Mouse (Mus musculus) hindbrain, embryonic 16.5 days (tissue): ENCODE measurements around the gene Ang2. TPM values are rescaled to one million over a fixed set of nuclear protein-coding genes. Genes with fewer than 3 reads are reported as not detected.
"Not testable (repeated sequence)": the region's sequence is repeated elsewhere in the genome, so short reads cannot be mapped to it uniquely, and the experiment has no call there.

Source experiments
- ATAC-seq: fragments of 200-750 bp; cut with Nextera tagmentation; 2 replicates; pipeline ENCODE4 v1.8.0; 2017; ENCODE audit warnings: moderate TSS enrichment, moderate library complexity
- H3K27ac ChIP-seq: fragments of 300-500 bp; sonication (generic); 2 replicates; pipeline ENCODE4 v1.5.1; 2014; ENCODE audit warnings: low read depth, mild to moderate bottlenecking, control low read depth, low read length, moderate library complexity
- H3K27me3 ChIP-seq: fragments of 300-500 bp; sonication (generic); replicated peaks from 2 replicates; pipeline ENCODE4 v1.6.1; 2014; ENCODE audit warnings: low read length; ENCODE audit not compliant: control insufficient read depth, insufficient read depth
- H3K36me3 ChIP-seq: fragments of 300-500 bp; sonication (generic); 2 replicates; pipeline ENCODE4 v1.6.1; 2014; ENCODE audit warnings: mild to moderate bottlenecking, low read length, moderate library complexity, mixed read lengths; ENCODE audit not compliant: control insufficient read depth, insufficient read depth
- H3K4me1 ChIP-seq: fragments of 300-500 bp; sonication (generic); 2 replicates; pipeline ENCODE4 v1.6.1; 2014; ENCODE audit warnings: low read depth, low read length; ENCODE audit not compliant: control insufficient read depth, insufficient read depth
- H3K4me2 ChIP-seq: fragments of 300-500 bp; sonication (generic); 2 replicates; pipeline ENCODE4 v1.6.1; 2014; ENCODE audit warnings: mild to moderate bottlenecking, low read length, control low read depth, moderate library complexity
- H3K4me3 ChIP-seq: fragments of 300-500 bp; sonication (generic); 2 replicates; pipeline ENCODE4 v1.5.1; 2014; ENCODE audit warnings: mild to moderate bottlenecking, low read length, control low read depth, moderate library complexity
- H3K9ac ChIP-seq: fragments of 300-500 bp; sonication (generic); 2 replicates; pipeline ENCODE4 v1.6.1; 2014; ENCODE audit warnings: low read depth, mild to moderate bottlenecking, control low read depth, low read length, moderate library complexity
- H3K9me3 ChIP-seq: fragments of 300-500 bp; sonication (generic); 2 replicates; pipeline ENCODE4 v1.6.1; 2014; ENCODE audit warnings: mild to moderate bottlenecking, low read length, moderate library complexity; ENCODE audit not compliant: control insufficient read depth
- WGBS: fragments of 180-500 bp; shearing (Covaris S2); extraction: QIAGEN DNeasy Blood & Tissue Kit; methylation state at CpG from one replicate; pipeline ENCODE4 v1.1.7; 2014; 5-methylcytosine and 5-hydroxymethylcytosine counted together
- polyA plus RNA-seq: library from polyadenylated mRNA; unstranded; fragments of >200 nt; fragmentation: Nextera tagmentation; extraction: Ambion mirVana; gene quantifications from 2 replicates; pipeline ENCODE4 v1.2.1, GENCODE M21; 2015

Ang2 gene
- not detected in 2 replicates for polyA plus RNA-seq

GRCm38 (mm10) chr14:51199098-51200023 is at the start of gene Ang2:
Gene Ang2 (minus strand): TSS chr14:51199148.
- Histone ChIP-seq H3K36me3 (no peaks in the 10 kb centered on the region), H3K4me1 (no peaks in the 10 kb centered on the region), H3K27me3 (no peaks in the 10 kb centered on the region), H3K9me3 (no peaks in the 10 kb centered on the region), H3K4me3 (no peak within 1 kb of the TSS), H3K9ac (no peak within 1 kb of the TSS), H3K27ac (no peak within 1 kb of the TSS), H3K4me2 (no peak within 1 kb of the TSS)
- no peak for ATAC-seq
- 88% methylated on average over 5 of the region's 5 CpGs for WGBS

- H3K27me3 ChIP-seq, result no peaks in the 10 kb centered on the region
- no peaks in the 10 kb centered on the region for H3K36me3 ChIP-seq
- no peak overlapping the region for H3K4me3 ChIP-seq
- H3K4me1 ChIP-seq, result no peaks in the 10 kb centered on the region
- no peak for ATAC-seq
- H3K9me3 ChIP-seq, result no peaks in the 10 kb centered on the region
- H3K4me2 ChIP-seq, result no peak overlapping the region
- no peak overlapping the region for H3K27ac ChIP-seq
- WGBS, result 86% methylated on average over 1 of the region's 1 CpGs
- no peak overlapping the region for H3K9ac ChIP-seq
Observed at GRCm38 (mm10) chr14:51247736-51248135, 48.8 kb upstream of the Ang2 start.

GRCm38 (mm10) chr14:51240899-51241298 is 42.0 kb upstream of the Ang2 start:
- Histone ChIP-seq H3K36me3 (no peaks in the 10 kb centered on the region), H3K4me3 (no peak overlapping the region), H3K4me1 (no peaks in the 10 kb centered on the region), H3K27me3 (no peaks in the 10 kb centered on the region), H3K27ac (no peak overlapping the region), H3K4me2 (no peak overlapping the region), H3K9ac (no peak overlapping the region), H3K9me3 (no peaks in the 10 kb centered on the region)
- no peak for ATAC-seq

- not testable (repeated sequence) for H3K4me3 ChIP-seq, H3K4me1 ChIP-seq, H3K9me3 ChIP-seq, H3K4me2 ChIP-seq, H3K27me3 ChIP-seq, ATAC-seq, H3K36me3 ChIP-seq, H3K9ac ChIP-seq, H3K27ac ChIP-seq
- WGBS, result 71% methylated on average over 1 of the region's 1 CpGs
Observed at GRCm38 (mm10) chr14:51237488-51237887, 38.5 kb upstream of the Ang2 start.

GRCm38 (mm10) chr14:51229657-51230056 is 30.7 kb upstream of the Ang2 start:
- WGBS, result 59% methylated on average over 4 of the region's 4 CpGs
- not testable (repeated sequence) for ATAC-seq

GRCm38 (mm10) chr14:51220075-51220474 is 21.1 kb upstream of the Ang2 start:
- not testable (repeated sequence) for H3K4me3 ChIP-seq, H3K9me3 ChIP-seq, ATAC-seq, H3K36me3 ChIP-seq, H3K9ac ChIP-seq, H3K27ac ChIP-seq, H3K4me1 ChIP-seq, H3K27me3 ChIP-seq, H3K4me2 ChIP-seq
- WGBS, result 88% methylated on average over 3 of the region's 3 CpGs

More at GRCm38 (mm10) chr14:51229657-51230056, 30.7 kb upstream of the Ang2 start:
- H3K27ac ChIP-seq, H3K4me1 ChIP-seq, H3K9ac ChIP-seq, H3K36me3 ChIP-seq, H3K4me2 ChIP-seq, H3K27me3 ChIP-seq, H3K9me3 ChIP-seq, H3K4me3 ChIP-seq: not testable (repeated sequence)

- no peaks in the 10 kb centered on the region for H3K36me3 ChIP-seq
- no peaks in the 10 kb centered on the region for H3K27me3 ChIP-seq
- H3K27ac ChIP-seq, result no peak within 1 kb of the TSS
- no peak within 1 kb of the TSS for H3K9ac ChIP-seq
- no peak within 1 kb of the TSS for H3K4me2 ChIP-seq
- no peak for ATAC-seq
- H3K4me1 ChIP-seq, result no peaks in the 10 kb centered on the region
- no peak within 1 kb of the TSS for H3K4me3 ChIP-seq
- WGBS, result 89% methylated on average over 2 of the region's 2 CpGs
- H3K9me3 ChIP-seq, result no peaks in the 10 kb centered on the region
Observed at GRCm38 (mm10) chr14:51203115-51203514, 4.2 kb upstream of the Ang2 start, which contains the start of gene Ear14. Gene Ear14 (plus strand): TSS chr14:51203391.

GRCm38 (mm10) chr14:51200466-51200865 is 1.5 kb upstream of the Ang2 start:
- Histone ChIP-seq H3K4me3 (no peak overlapping the region), H3K9me3 (no peaks in the 10 kb centered on the region), H3K27ac (no peak overlapping the region), H3K27me3 (no peaks in the 10 kb centered on the region), H3K9ac (no peak overlapping the region), H3K36me3 (no peaks in the 10 kb centered on the region), H3K4me2 (no peak overlapping the region), H3K4me1 (no peaks in the 10 kb centered on the region)
- no peak for ATAC-seq
- 98% methylated on average over 2 of the region's 2 CpGs for WGBS

GRCm38 (mm10) chr14:51200054-51200453 is 1.1 kb upstream of the Ang2 start:
- Histone ChIP-seq H3K36me3 (no peaks in the 10 kb centered on the region), H3K4me3 (no peak overlapping the region), H3K27me3 (no peaks in the 10 kb centered on the region), H3K4me2 (no peak overlapping the region), H3K4me1 (no peaks in the 10 kb centered on the region), H3K9me3 (no peaks in the 10 kb centered on the region), H3K27ac (no peak overlapping the region), H3K9ac (no peak overlapping the region)
- ATAC-seq, result peak; percentile 54; the same call in 1 of the 2 replicates
- 87% methylated on average over 2 of the region's 2 CpGs for WGBS
